Mouse (Mus musculus): Measurements from ENCODE around the gene Frs2. TPM values are rescaled to one million over a fixed set of nuclear protein-coding genes. Genes with fewer than 3 reads are reported as not detected.

Gene Frs2
- total and polyA plus RNA-seq, 2 experiments from 2014 or later, result 13.6 to 14.1 TPM

GRCm38 (mm10) chr10:117023693-117024092, 124.6 kb downstream of the Frs2 start:
- Histone ChIP-seq H3K4me1 (ENCODE audit: control insufficient read depth, insufficient read depth) (peaks cover 19% of the 10 kb centered on the region), H3K27ac (ENCODE audit: low read depth) (peak overlapping the region; percentile 64), H3K27me3 (ENCODE audit: control insufficient read depth, insufficient read depth, low read length) (0 out of 2 replicates have a peak, but pooled peaks cover 5% of the 10 kb centered on the region), H3K36me3 (replicated peaks; ENCODE audit: control insufficient read depth, insufficient read depth, low read length) (no peaks in the 10 kb centered on the region), H3K4me3 (ENCODE audit: low read depth, low read length) (peak overlapping the region; percentile 46), H3K9me3 (replicated peaks; ENCODE audit: control insufficient read depth, low read length) (no peaks in the 10 kb centered on the region), H3K4me2 (ENCODE audit: low read depth, low read length) (peak overlapping the region; percentile 76), H3K9ac (replicated peaks; ENCODE audit: low read depth, low read length) (peak overlapping the region; percentile 52)
- ATAC-seq (ENCODE audit: insufficient read depth, low read depth) (peak; percentile 85), DNase-seq (ENCODE audit: low spot score) (peak; percentile 82)
- WGBS, result 1% methylated on average over 16 of the region's 16 CpGs
- no peak for TF ChIP-seq CTCF (IDR thresholded peaks at IDR 0.05; ENCODE audit: low read depth)
- TF ChIP-seq EP300 (IDR thresholded peaks at IDR 0.05; ENCODE audit: low read depth), result no peak

GRCm38 (mm10) chr10:117021020-117021754, 127.1 kb downstream of the Frs2 start:
- Histone ChIP-seq H3K9me3 (replicated peaks; ENCODE audit: control insufficient read depth, low read length) (no peaks in the 10 kb centered on the region), H3K27ac (ENCODE audit: low read depth) (no peak overlapping the region), H3K4me2 (ENCODE audit: low read depth, low read length) (no peak overlapping the region), H3K4me1 (ENCODE audit: control insufficient read depth, insufficient read depth) (peaks cover 19% of the 10 kb centered on the region), H3K36me3 (replicated peaks; ENCODE audit: control insufficient read depth, insufficient read depth, low read length) (no peaks in the 10 kb centered on the region), H3K9ac (replicated peaks; ENCODE audit: low read depth, low read length) (no peak overlapping the region), H3K4me3 (ENCODE audit: low read depth, low read length) (no peak overlapping the region), H3K27me3 (ENCODE audit: control insufficient read depth, insufficient read depth, low read length) (0 out of 2 replicates have a peak, but pooled peaks cover 5% of the 10 kb centered on the region)
- WGBS, result 51% methylated on average over 21 of the region's 21 CpGs
- no peak for ATAC-seq (ENCODE audit: insufficient read depth, low read depth)
- TF ChIP-seq CTCF (IDR thresholded peaks at IDR 0.05; ENCODE audit: low read depth) (no peak), EP300 (IDR thresholded peaks at IDR 0.05; ENCODE audit: low read depth) (no peak)
- no peak for DNase-seq (ENCODE audit: low spot score)

Other genes with a start within 250 kb of the Frs2 start
- 98.2 and 123 TPM in 2 replicates for gene Rab3ip, start 197.8 kb downstream of the Frs2 start, total RNA-seq (2014; rRNA removed; ENCODE audit: low replicate concordance)
- gene Rab3ip, start 197.8 kb downstream of the Frs2 start, polyA plus RNA-seq (2015; fragmentation: Nextera tagmentation; extraction: Ambion mirVana), result 70.9 and 78.4 TPM in 2 replicates
- not detected in 2 replicates for gene Gm10271, start 175.9 kb downstream of the Frs2 start, total RNA-seq (2014; rRNA removed; ENCODE audit: low replicate concordance)
- not detected in 2 replicates for gene Gm10271, start 175.9 kb downstream of the Frs2 start, polyA plus RNA-seq (2015; fragmentation: Nextera tagmentation; extraction: Ambion mirVana)
- 1.1 and 1.3 TPM in 2 replicates for gene Best3, start 162.2 kb downstream of the Frs2 start, total RNA-seq (2014; rRNA removed; ENCODE audit: low replicate concordance)
- 0.57 and 0.62 TPM in 2 replicates for gene Best3, start 162.2 kb downstream of the Frs2 start, polyA plus RNA-seq (2015; fragmentation: Nextera tagmentation; extraction: Ambion mirVana)
- 330 and 397 TPM in 2 replicates for gene Lrrc10, start 103.2 kb downstream of the Frs2 start, total RNA-seq (2014; rRNA removed; ENCODE audit: low replicate concordance)
- 115 and 138 TPM in 2 replicates for gene Lrrc10, start 103.2 kb downstream of the Frs2 start, polyA plus RNA-seq (2015; fragmentation: Nextera tagmentation; extraction: Ambion mirVana)
- gene Cct2, start 84.7 kb downstream of the Frs2 start, total RNA-seq (2014; rRNA removed; ENCODE audit: low replicate concordance), result 154 and 209 TPM in 2 replicates
- gene Cct2, start 84.7 kb downstream of the Frs2 start, polyA plus RNA-seq (2015; fragmentation: Nextera tagmentation; extraction: Ambion mirVana), result 121 and 129 TPM in 2 replicates
- 34.4 and 50.7 TPM in 2 replicates for gene Yeats4, start 76.0 kb upstream of the Frs2 start, total RNA-seq (2014; rRNA removed; ENCODE audit: low replicate concordance)
- 31.1 and 33.6 TPM in 2 replicates for gene Yeats4, start 76.0 kb upstream of the Frs2 start, polyA plus RNA-seq (2015; fragmentation: Nextera tagmentation; extraction: Ambion mirVana)
- gene 9530003J23Rik, start 90.2 kb upstream of the Frs2 start, total RNA-seq (2014; rRNA removed; ENCODE audit: low replicate concordance), result not detected in 2 replicates
- gene 9530003J23Rik, start 90.2 kb upstream of the Frs2 start, polyA plus RNA-seq (2015; fragmentation: Nextera tagmentation; extraction: Ambion mirVana), result not detected in 2 replicates
- 37.1 and 40.6 TPM in 2 replicates for gene Lyz2, start 133.8 kb upstream of the Frs2 start, total RNA-seq (2014; rRNA removed; ENCODE audit: low replicate concordance)
- 54.7 and 61.6 TPM in 2 replicates for gene Lyz2, start 133.8 kb upstream of the Frs2 start, polyA plus RNA-seq (2015; fragmentation: Nextera tagmentation; extraction: Ambion mirVana)
- gene Lyz1, start 144.3 kb upstream of the Frs2 start, total RNA-seq (2014; rRNA removed; ENCODE audit: low replicate concordance), result 0.15 and 0.73 TPM in 2 replicates
- gene Lyz1, start 144.3 kb upstream of the Frs2 start, polyA plus RNA-seq (2015; fragmentation: Nextera tagmentation; extraction: Ambion mirVana), result 0.49 and 1.4 TPM in 2 replicates
- gene Cpsf6, start 231.5 kb upstream of the Frs2 start, total RNA-seq (2014; rRNA removed; ENCODE audit: low replicate concordance), result 57.8 and 82.3 TPM in 2 replicates
- gene Cpsf6, start 231.5 kb upstream of the Frs2 start, polyA plus RNA-seq (2015; fragmentation: Nextera tagmentation; extraction: Ambion mirVana), result 53.2 and 55.7 TPM in 2 replicates